Mouse (Mus musculus): Measurements from ENCODE around the gene Rbm19. TPM values are rescaled to one million over a fixed set of nuclear protein-coding genes. Genes with fewer than 3 reads are reported as not detected.
A peak's percentile ranks its signal among the peaks of the same experiment; 100 is the strongest.

Rbm19 gene
- polyA plus RNA-seq, 1 experiment from 2014 or later, result 18.1 TPM

GRCm38 (mm10) chr5:120156166-120156909 is 40.1 kb downstream of the Rbm19 start:
- H3K4me2 ChIP-seq, result no peak overlapping the region; the same call in 1 of the 2 replicates
- 43% methylated on average over 21 of the region's 21 CpGs for WGBS
- peak; percentile 41; the same call in 1 of the 2 replicates for ATAC-seq (ENCODE audit: low FRiP score)
- H3K36me3 ChIP-seq, result no peaks in the 10 kb centered on the region
- H3K4me3 ChIP-seq, result no peak overlapping the region
- peaks cover 51% of the 10 kb centered on the region for H3K4me1 ChIP-seq (replicated peaks)
- peak overlapping the region; percentile 19; the same call in 1 of the 2 replicates for H3K9ac ChIP-seq
- no peaks in the 10 kb centered on the region for H3K9me3 ChIP-seq
- peak overlapping the region; percentile 89 for H3K27ac ChIP-seq
- 0 out of 2 replicates have a peak, but pooled peaks cover 3% of the 10 kb centered on the region for H3K27me3 ChIP-seq

- ATAC-seq (ENCODE audit: low FRiP score), result no peak
- peak overlapping the region; percentile 89 for H3K27ac ChIP-seq
- no peak overlapping the region for H3K4me2 ChIP-seq
- no peaks in the 10 kb centered on the region for H3K36me3 ChIP-seq
- 0 out of 2 replicates have a peak, but pooled peaks cover 2% of the 10 kb centered on the region for H3K27me3 ChIP-seq
- 76% methylated on average over 3 of the region's 3 CpGs for whole genome bisulfite sequencing
- no peak overlapping the region for H3K9ac ChIP-seq
- no peak overlapping the region for H3K4me3 ChIP-seq
- peaks cover 46% of the 10 kb centered on the region for H3K4me1 ChIP-seq (replicated peaks)
- no peaks in the 10 kb centered on the region for H3K9me3 ChIP-seq
Observed at GRCm38 (mm10) chr5:120157115-120157514, 40.9 kb downstream of the Rbm19 start.

GRCm38 (mm10) chr5:120158476-120158875 is 42.2 kb downstream of the Rbm19 start:
- Histone ChIP-seq H3K4me1 (replicated peaks) (peaks cover 44% of the 10 kb centered on the region), H3K9me3 (no peaks in the 10 kb centered on the region), H3K27ac (no peak overlapping the region), H3K9ac (no peak overlapping the region), H3K4me3 (no peak overlapping the region), H3K27me3 (no peaks in the 10 kb centered on the region), H3K4me2 (no peak overlapping the region), H3K36me3 (no peaks in the 10 kb centered on the region)
- 78% methylated on average over 2 of the region's 2 CpGs for WGBS
- ATAC-seq (ENCODE audit: low FRiP score), result no peak

GRCm38 (mm10) chr5:120160923-120161658 is 44.8 kb downstream of the Rbm19 start:
- no peak overlapping the region for H3K27ac ChIP-seq
- H3K4me1 ChIP-seq (replicated peaks), result peaks cover 30% of the 10 kb centered on the region
- H3K4me3 ChIP-seq, result no peak overlapping the region
- no peaks in the 10 kb centered on the region for H3K27me3 ChIP-seq
- no peak for ATAC-seq (ENCODE audit: low FRiP score)
- no peaks in the 10 kb centered on the region for H3K9me3 ChIP-seq
- H3K36me3 ChIP-seq, result no peaks in the 10 kb centered on the region
- WGBS, result 89% methylated on average over 8 of the region's 8 CpGs
- H3K4me2 ChIP-seq, result no peak overlapping the region
- no peak overlapping the region for H3K9ac ChIP-seq

GRCm38 (mm10) chr5:120162689-120163088 is 46.4 kb downstream of the Rbm19 start:
- H3K9me3 ChIP-seq, result no peaks in the 10 kb centered on the region
- ATAC-seq (ENCODE audit: low FRiP score), result no peak
- WGBS, result 95% methylated on average over 10 of the region's 10 CpGs

GRCm38 (mm10) chr5:120163428-120163827 is 47.2 kb downstream of the Rbm19 start:
- no peaks in the 10 kb centered on the region for H3K9me3 ChIP-seq
- no peak overlapping the region for H3K4me2 ChIP-seq
- 69% methylated on average over 6 of the region's 6 CpGs for WGBS
- H3K27ac ChIP-seq, result no peak overlapping the region
- no peaks in the 10 kb centered on the region for H3K27me3 ChIP-seq
- no peak overlapping the region for H3K4me3 ChIP-seq
- no peaks in the 10 kb centered on the region for H3K36me3 ChIP-seq
- no peak overlapping the region for H3K9ac ChIP-seq
- peaks cover 24% of the 10 kb centered on the region for H3K4me1 ChIP-seq (replicated peaks)
- ATAC-seq (ENCODE audit: low FRiP score), result no peak

More at GRCm38 (mm10) chr5:120162689-120163088, 46.4 kb downstream of the Rbm19 start:
- H3K27ac ChIP-seq, result no peak overlapping the region
- no peak overlapping the region for H3K9ac ChIP-seq
- no peaks in the 10 kb centered on the region for H3K36me3 ChIP-seq
- H3K4me1 ChIP-seq (replicated peaks), result peaks cover 20% of the 10 kb centered on the region
- no peak overlapping the region for H3K4me2 ChIP-seq
- H3K27me3 ChIP-seq, result no peaks in the 10 kb centered on the region
- no peak overlapping the region for H3K4me3 ChIP-seq

- Histone ChIP-seq H3K4me3 (no peak overlapping the region), H3K27ac (no peak overlapping the region), H3K36me3 (no peaks in the 10 kb centered on the region), H3K9ac (no peak overlapping the region), H3K4me1 (replicated peaks) (peaks cover 24% of the 10 kb centered on the region), H3K27me3 (no peaks in the 10 kb centered on the region), H3K4me2 (no peak overlapping the region), H3K9me3 (no peaks in the 10 kb centered on the region)
- WGBS, result 72% methylated on average over 11 of the region's 11 CpGs
- ATAC-seq (ENCODE audit: low FRiP score), result no peak
Observed at GRCm38 (mm10) chr5:120164450-120164849, 48.2 kb downstream of the Rbm19 start.

- no peak overlapping the region for H3K27ac ChIP-seq
- ATAC-seq (ENCODE audit: low FRiP score), result no peak
- 72% methylated on average over 9 of the region's 9 CpGs for WGBS
Observed at GRCm38 (mm10) chr5:120165061-120165942, 49.0 kb downstream of the Rbm19 start.

GRCm38 (mm10) chr5:120167787-120168325 is 51.6 kb downstream of the Rbm19 start:
- Histone ChIP-seq H3K27me3 (no peaks in the 10 kb centered on the region), H3K4me3 (no peak overlapping the region), H3K27ac (0 out of 2 replicates have a peak overlapping the region, but pooled peaks have one; percentile 40), H3K4me1 (replicated peaks) (peaks cover 44% of the 10 kb centered on the region), H3K4me2 (no peak overlapping the region), H3K9ac (peak overlapping the region; percentile 39; the same call in 1 of the 2 replicates), H3K9me3 (no peaks in the 10 kb centered on the region), H3K36me3 (no peaks in the 10 kb centered on the region)
- no peak for ATAC-seq (ENCODE audit: low FRiP score)
- 77% methylated on average over 13 of the region's 13 CpGs for WGBS

More at GRCm38 (mm10) chr5:120165061-120165942, 49.0 kb downstream of the Rbm19 start:
- H3K9ac ChIP-seq, result no peak overlapping the region
- no peaks in the 10 kb centered on the region for H3K27me3 ChIP-seq
- H3K9me3 ChIP-seq, result no peaks in the 10 kb centered on the region
- no peak overlapping the region for H3K4me2 ChIP-seq
- peaks cover 24% of the 10 kb centered on the region for H3K4me1 ChIP-seq (replicated peaks)
- H3K36me3 ChIP-seq, result no peaks in the 10 kb centered on the region
- no peak overlapping the region for H3K4me3 ChIP-seq

- no peaks in the 10 kb centered on the region; the same call in 1 of the 2 replicates for H3K36me3 ChIP-seq
- 60% methylated on average over 18 of the region's 18 CpGs for WGBS
- H3K4me3 ChIP-seq, result no peak overlapping the region
- H3K4me2 ChIP-seq, result no peak overlapping the region
- H3K4me1 ChIP-seq (replicated peaks), result peaks cover 62% of the 10 kb centered on the region
- H3K27ac ChIP-seq, result peak overlapping the region; percentile 88
- no peaks in the 10 kb centered on the region for H3K9me3 ChIP-seq
- no peak for ATAC-seq (ENCODE audit: low FRiP score)
- no peaks in the 10 kb centered on the region for H3K27me3 ChIP-seq
- H3K9ac ChIP-seq, result no peak overlapping the region
Observed at GRCm38 (mm10) chr5:120171865-120172728, 55.8 kb downstream of the Rbm19 start.

GRCm38 (mm10) chr5:120172729-120173101 is 56.5 kb downstream of the Rbm19 start:
- no peak for ATAC-seq (ENCODE audit: low FRiP score)
- WGBS, result 68% methylated on average over 8 of the region's 8 CpGs
- no peak overlapping the region for H3K4me3 ChIP-seq
- H3K27me3 ChIP-seq, result no peaks in the 10 kb centered on the region
- H3K27ac ChIP-seq, result peak overlapping the region; percentile 88
- H3K9ac ChIP-seq, result peak overlapping the region; percentile 46; the same call in 1 of the 2 replicates
- peaks cover 62% of the 10 kb centered on the region for H3K4me1 ChIP-seq (replicated peaks)
- no peaks in the 10 kb centered on the region for H3K9me3 ChIP-seq
- H3K36me3 ChIP-seq, result no peaks in the 10 kb centered on the region; the same call in 1 of the 2 replicates
- no peak overlapping the region for H3K4me2 ChIP-seq

Data from hindbrain, embryonic 13.5 days (tissue).